Mouse (Mus musculus) lung, postnatal 4 days (tissue): ENCODE results near the gene Kbtbd8.

ENCODE experiments used
- DNase-seq, 2 experiments: peaks; one replicate each; pipeline ENCODE4 v3.0.0; 2021

The Kbtbd8 gene

DNA sequence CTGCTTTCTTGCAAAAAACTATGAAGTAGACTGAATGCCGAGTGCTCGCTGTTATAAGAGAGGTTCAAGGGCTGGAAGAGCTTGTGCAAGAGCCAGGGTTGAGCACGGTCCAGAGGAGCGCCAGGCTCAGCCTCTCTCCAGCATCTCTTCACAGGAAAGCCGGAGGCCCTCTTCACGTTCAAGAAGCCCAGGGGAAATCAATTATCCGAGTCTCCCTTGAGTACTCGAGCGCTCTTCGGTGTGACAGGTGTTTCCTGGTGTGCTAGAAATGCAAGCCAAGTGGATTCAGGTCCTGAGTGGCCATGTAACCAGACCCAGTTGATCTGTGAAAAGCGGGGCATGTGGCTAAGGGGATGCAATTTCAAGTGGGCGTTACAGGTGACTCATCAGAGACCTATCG, at the start of gene Kbtbd8:
Gene Kbtbd8, plus strand, starts transcription at position 295 of the 400 bp plus-strand sequence.
- peak; percentile 27 to 55 for DNase-seq

DNA sequence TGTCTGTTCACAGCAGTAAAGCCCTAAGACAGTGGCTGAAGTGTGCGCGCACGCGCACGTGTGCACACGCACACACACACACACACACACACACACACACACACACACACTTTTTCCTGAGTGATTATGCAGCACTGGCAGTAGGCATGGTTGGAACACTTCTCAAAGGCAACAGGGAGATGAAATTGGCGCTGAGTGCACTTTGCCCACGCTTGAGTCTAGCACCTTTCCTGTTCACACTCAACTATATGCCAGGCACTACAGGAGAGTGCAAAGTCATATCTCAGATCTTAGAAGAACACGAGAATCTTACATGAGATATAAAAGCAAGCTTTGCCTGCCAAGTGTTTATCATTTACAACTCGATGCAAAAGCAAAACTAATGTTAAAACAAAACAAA, 47.3 kb upstream of the Kbtbd8 start:
- DNase-seq: no peak

DNA sequence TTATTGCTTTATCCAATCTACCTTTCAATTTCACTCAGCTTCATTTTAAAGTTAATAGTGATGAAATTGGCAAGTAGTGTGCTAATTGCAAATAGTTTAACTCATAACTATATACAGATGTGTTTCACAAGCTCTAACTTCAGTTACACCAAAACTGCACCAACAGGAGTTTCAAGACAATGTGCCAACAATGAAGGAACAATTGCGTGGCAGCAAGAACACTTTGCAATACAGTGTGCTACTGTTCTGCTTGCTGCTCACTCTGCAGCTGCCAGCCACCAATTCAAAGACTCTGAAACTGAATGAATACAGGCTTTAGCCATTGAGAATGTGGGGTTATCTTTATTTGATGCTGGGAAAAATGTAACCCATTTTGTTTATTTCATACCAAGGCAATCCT, 31.8 kb upstream of the Kbtbd8 start:
- no peak for DNase-seq

DNA sequence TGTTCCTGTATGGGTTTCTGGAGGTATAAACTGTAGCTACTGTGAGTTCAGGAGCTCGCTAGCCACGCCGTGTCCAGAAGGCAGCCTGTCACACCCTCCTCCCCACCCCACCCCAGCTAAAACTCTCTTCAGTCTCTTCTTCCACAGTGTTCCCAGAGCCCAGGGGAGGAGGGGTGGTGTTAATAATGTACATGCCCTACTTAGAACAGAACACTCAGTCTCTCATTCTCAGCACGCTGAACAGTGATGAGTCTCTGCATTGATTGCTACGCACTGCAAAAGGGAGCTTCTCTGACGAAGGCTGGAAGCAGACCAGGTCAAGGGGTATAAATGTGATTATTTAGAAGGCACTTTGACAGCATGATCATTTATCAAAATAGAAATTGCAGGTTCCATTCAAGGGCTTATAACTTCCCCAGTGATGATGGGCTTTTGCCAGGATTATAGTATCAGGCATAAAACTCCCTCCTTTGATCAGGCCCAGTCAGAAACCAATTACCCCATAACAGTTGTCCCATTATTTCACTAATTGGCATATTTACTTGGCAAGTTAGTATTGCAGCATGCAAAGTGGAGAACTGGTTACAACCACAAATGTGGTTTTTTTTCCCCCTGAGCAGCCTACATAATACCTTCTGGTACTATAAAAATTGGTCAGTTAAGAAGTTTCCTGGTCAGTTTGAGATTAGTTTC, 29.7 kb upstream of the Kbtbd8 start:
- DNase-seq: no peak

DNA sequence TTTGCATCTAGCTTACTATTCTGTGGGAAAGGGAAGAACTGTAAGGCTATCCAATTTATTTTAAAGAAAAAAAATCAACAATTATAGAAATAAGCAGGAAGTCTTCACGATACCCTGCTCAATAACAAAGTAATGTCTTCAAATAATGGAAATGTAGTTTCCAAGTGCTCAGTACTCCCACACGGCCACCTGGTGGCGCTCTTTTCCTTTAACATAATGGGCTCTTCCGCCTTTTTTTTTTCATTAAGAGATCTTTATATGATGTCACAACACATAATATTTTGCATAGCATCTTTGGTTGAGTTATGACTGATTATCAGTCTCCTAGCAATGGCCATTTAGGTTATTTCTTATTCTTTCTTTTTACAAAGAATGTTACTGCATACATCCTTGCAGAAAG, 29.0 kb upstream of the Kbtbd8 start:
- DNase-seq: no peak

DNA sequence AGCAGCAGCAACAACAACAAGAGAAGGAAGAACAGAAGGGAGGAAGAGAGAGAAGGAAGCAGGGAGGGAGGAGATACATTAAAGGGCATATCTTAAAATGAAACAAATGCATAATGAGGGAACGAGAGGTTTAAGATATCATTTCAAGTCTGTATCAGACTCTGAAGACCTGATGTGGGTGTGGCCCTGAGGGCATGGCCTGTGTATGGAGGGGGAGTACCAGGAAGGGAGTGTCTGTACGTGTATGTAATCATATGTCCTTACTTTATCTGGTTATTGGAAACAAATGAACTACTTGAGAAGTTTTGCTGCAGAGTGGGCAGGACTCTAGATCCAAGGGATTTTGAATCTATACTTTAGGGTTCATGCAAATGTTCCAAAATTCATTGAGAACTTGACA, 22.3 kb upstream of the Kbtbd8 start:
- no peak for DNase-seq

DNA sequence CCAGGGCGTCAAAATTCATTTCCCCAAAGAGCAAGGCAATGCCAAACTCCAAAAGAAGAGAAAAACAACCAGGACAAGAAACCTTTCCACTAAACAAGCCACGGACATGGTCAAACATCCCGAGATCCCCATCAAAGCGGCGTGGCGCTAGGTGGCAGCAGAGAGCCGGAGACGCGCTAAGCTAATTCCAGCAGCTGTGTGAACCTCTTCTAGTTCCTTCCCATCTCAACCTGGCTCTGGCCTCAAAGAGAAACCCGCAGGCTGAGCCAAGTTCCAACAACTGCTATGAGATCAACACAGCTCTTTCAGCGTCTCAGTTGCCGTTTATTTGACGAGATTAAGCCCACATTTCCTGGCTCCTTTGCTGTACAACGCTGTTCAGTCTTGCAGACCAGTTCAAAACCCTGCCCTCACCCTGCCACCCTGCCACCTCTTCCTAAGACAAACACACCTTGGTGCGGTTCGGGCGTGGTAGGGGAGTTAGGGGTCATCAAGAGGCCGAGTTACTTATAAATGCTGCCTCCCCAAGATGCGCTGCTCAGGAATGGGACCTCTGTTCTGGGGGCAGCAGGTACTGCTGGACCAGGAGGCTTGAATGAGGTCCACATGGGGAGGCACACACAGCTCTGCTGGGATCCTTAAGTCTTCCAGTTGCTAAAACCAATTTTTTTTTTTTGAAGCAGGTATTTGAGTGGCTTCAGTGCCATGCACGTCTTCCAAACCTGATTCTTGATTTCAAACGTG, 18.5 kb upstream of the Kbtbd8 start:
- peak; percentile 77 to 82 for DNase-seq

DNA sequence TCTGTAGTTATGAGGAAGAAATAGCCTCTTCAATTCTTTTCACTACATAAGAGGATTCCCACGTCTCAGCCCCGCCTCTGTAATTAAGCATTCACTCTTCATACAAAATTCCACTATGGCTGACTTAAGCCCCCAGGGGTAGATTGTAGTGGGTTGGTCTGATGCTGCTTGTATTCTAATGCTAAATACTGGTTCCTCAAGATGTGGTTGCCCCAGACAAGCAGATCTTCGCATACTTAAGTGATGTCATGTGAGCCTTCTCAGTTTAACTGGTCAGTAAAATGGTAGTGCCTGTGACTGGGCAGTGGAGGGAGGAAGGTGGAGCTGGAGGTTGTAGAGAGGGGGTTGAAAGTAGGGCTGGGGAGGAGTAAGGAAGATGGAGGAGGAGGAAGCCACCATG, 13.3 kb upstream of the Kbtbd8 start:
- no peak for DNase-seq

DNA sequence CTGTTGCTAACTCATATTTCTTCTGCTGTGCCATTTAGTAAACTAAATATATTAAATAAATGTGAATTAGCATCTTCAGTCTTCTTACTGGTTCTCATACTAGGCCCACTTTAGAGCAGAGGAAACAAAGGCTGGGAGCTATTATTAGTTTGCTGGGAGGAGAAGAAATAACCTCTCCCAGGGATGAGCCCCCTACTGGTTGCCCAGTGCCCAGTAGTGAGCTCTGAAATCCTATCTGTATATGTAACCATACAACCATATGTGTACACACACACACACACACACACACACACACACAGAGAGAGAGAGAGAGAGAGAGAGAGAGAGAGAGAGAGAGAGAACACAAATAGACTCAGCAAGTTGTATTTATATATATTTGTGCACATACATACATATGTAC, 8.6 kb upstream of the Kbtbd8 start:
- no peak for DNase-seq

DNA sequence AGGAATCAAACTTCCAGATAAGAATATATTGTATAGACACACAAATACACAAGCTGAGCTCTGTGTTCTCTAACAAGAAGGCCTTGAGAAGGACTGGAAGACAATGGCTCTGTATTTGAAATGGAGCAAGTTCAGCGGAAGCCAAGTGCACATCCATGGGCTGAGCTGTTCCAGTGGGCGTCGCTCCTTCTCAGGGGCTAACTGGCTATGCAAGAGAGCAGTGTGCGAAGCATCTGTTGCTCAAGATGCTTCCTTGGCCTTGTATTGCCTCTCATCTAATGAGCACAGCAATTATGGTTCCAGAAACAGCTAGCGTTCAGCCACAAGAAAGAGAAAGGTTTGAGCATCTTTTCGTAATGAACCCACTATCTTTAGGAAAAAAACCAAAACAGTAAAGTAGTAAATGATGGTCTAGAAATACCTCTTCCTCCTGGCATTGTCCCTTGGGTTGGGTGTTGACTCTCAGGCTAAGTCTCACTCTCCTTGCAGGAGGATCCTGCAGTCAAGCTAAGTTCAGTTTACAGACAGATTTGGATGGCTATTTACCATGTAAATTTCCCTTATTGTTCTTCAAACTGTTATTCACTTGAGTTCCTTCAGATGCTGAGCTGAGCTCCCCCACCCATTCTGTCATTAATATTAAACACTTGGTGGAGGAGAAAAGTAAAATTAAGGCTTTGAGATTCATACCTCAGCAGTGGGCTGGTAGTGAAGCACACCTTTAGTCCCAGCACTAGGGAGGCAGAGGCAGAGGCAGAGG, 7.2 kb upstream of the Kbtbd8 start:
- no peak for DNase-seq

DNA sequence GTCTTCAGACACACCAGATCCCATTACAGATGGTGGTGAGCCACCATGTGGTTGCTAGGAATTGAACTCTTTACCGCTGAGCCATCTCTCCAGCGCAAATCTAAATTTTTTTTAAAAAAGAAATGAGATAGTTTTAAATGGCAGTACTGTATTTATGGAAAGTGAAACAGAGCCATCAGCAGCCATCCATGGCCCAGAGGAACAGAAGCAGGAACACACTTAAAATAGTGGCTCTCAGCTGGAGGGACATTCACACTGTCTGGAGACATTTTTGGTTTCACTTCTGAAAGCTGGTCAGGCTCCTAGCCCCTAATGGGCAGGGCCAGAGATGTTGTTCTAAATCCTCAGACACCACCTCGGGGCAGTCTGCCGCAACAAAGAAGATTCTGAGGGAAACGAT, 5.0 kb upstream of the Kbtbd8 start:
- no peak for DNase-seq

DNA sequence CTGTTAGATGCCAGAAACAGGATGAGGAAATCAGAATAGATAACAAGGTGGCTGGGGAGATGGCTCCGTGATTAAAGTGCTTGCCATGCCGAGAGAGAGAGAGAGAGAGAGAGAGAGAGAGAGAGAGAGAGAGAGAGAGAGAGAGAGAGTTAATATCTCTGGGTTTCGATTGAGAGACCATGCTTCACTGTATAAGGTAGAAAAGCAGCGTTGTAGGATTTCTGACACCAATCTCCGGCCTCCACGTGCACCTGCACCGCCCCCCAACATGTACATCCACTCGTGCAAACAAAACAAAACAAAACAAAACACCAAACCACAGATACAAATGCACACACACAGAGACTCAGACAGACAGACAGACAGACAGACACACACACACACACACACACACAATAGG, 527 bp upstream of the Kbtbd8 start:
- DNase-seq: no peak

DNA sequence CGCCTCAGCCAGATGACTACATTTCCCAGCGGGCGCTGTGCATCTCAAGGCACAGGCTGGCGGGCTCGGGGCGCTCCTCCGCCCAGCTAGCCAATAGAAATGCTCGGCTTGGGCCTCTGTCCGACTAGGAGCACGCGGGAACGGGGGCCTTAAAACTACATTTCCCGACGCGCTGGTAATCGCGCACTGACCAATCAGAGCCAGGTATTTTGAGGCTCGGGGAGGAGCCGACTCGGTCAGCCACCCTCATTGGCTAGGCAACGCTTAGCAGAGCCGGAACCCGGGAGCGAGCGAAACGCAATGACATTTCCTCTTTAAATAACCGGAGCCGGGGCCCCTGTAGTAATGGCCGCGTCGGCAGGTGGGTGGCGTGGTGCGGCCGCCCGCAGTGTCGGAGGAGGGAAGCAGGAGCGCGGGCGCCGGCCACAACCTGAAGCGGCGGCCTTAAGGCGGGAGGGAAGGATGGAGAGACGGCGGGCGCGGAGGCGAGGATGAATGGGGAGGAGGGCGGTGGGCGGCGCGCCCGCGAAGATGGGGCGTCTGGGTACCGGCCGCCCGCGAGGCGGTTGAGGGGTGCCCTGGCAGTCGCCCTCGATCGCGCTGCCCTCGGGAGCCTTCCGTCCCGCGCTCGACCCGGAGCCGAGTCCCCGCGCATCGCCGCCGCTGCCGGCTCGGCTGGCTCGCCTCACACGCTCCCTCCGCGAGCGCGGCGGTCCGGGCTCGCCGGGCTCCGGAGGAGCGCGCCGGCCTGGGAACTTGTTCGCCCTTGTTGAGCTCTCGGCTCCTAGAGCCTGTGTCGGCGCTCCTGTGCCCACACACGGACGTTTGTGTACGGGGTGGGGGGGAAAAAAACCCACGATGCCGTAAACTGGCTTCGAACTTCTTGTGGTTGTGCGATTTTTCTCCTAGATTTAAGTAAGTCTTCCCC, 838 bp downstream of the Kbtbd8 start:
- DNase-seq: peak; percentile 93 to 97

DNA sequence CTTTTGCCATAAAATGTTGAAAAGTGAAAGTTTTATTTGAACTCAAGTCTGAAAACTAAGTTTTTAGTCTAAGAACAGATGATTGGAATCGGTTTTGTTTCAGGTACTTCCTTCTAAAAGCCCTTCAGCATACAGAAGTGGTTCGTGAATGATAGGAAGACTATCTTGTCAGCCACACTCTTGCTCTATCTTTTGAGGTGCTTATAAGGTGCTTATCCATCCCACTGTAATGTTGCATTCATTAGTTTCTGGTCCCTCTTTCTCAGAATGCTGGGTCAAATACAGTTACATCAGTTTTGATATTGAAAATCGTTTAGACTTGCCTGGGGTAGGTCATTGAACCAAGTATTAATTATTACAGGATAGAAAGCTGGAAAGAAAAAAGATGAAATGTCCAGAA, 2.3 kb downstream of the Kbtbd8 start:
- DNase-seq: no peak

DNA sequence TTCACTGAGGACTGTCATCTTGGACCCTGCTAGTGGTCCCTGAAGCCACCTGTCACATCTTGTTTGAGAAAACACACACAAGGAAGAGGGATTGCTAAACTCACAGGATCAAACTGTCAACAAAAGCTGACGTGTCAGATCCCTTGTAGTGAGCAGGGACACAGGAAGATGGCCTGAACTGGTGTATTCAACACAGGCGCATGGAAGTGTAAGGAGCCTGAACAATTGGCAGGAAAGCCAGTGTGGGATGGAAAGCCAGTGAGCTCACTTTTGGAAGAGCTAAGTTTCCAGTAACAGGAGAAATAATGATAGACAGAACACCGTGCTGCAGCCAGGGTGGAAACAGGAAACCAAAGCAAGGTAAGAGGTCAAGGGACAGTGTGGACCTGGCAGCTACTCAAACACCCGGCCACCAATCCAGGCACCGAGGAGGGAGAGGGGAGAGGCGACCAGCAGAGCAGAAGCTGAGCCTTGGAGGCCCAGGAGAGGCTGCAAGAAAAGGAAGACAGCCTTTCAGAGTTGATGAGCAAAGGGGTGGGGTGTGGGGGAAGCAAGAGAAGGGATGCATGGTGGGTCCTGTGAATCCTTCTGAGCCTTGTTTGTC, 33.0 kb downstream of the Kbtbd8 start:
- no peak for DNase-seq

DNA sequence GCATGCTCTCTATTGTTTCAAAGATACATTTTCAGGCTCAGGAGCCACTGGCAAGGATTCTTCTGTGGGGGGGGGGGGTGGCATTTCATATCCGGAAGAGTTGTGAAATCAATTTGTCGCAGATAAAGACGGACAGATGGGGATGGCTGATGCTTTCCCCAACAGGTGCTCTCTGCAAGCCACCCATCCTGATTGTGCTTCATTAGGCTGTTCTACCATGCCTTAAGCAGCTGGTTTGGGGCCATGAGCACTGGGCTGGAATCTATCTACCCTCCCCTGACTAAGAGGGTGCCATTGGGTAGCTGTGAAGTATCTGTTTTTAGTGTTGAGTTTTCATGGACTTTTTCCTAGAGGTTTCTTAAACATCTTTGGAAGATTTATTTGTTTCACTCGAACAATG, 33.8 kb downstream of the Kbtbd8 start:
- DNase-seq: no peak

DNA sequence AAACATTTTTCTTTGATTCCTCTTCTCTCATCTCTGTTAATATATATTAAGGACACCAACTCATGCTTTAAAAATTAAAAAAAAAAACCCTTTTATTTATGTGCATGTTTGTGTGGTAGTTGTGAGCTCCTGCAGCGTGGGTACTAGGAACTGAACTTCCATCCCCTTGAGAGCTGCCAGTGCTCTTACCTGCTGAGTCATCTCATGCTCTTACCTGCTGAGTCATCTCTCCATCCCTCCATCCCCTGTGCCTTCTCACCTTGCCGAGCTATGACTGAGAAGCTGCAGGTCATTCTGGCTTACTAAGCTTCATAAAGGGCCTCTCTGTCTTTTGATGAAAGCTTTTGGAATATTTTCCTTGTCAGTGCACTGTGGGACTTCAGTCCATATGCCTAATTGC, 34.5 kb downstream of the Kbtbd8 start:
- DNase-seq: no peak

DNA sequence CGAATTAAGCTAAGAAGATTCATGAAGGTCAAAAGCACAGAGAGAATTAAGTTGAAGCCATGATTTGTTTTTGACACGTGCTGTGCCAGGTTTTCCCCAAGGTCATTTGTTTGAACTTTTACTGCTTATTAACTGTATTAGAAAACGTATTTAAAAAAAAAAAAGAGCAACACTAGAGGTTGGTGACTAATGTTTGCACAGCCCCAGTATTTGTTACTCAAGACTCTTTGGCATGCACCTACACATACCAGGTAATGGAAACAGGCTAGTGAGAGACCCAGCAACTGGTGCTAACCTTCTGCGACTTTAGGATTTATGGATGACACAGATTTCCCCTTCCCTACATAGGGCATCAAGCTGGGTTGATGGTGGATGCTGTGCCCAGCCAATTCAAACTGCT, 46.9 kb downstream of the Kbtbd8 start:
- DNase-seq: no peak

DNA sequence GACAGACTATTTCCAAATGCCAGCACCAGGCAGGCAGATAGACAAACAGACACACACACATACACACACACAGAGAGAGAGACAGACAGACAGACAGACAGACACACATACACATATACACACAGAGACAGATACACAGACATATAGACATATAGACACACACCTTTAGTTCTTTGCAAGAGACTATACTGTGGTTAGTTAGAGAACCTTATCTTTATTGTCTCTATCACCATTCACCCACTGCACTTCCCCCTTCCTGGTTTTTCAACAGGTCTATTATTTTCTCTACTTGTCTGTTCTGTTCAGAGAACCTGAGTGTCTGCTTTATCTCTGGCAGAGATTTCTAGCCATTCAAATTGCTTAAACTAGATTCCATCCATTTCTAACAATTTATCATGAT, 48.6 kb downstream of the Kbtbd8 start:
- DNase-seq: no peak

DNA sequence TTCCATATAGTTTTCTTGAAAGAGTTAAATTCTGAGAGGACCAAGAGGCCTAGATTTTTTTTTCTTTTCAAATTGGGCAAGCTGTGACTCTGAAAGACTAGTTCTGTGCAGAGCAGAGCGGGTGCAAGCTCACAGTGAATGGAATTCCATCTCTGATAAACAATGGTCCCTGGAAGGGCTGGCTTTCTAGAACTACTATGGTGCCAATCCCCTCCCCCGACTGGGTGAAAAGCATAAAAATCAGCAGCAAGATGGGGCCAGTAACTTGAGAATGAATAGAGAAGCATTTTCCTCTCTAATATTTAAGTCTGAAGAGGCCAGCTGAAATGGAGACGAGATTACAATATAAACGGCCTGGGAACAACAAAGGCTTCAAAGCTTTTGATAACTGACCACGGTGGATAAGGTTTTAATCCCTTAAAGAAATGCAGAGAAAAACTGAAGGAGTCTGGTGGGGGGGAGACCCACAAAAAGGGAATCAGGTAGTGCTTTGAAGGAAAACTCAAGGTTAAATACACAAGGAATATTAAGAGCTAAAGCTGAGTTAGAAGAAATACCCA, 50.7 kb downstream of the Kbtbd8 start:
- no peak for DNase-seq

DNA sequence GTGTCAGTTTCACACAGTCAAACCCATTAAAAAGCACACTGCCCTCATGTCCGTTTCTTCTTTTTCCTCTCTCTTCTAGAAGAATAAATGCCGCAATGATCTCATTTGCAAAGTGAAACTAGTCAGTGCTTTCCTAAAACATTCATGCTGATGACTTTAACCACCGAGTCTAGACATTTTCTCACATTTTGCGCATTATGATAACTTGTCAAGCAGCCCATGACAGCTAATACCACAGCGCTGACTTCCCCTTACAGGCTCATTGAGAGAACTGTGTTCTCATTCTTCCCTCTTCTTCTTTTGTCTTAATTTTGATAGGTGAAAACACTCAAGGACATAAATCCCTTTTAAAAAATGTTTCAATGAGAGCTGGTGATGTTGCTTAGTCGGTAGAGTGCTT, 52.4 kb downstream of the Kbtbd8 start:
- DNase-seq: no peak
